Mouse (Mus musculus) frontal cortex, adult 2 months (tissue): ENCODE results near the gene Ugt2b1. TPM values are rescaled to one million over a fixed set of nuclear protein-coding genes. Genes with fewer than 3 reads are reported as not detected.
"Not testable (repeated sequence)": the region's sequence is repeated elsewhere in the genome, so short reads cannot be mapped to it uniquely, and the experiment has no call there.

Experiments
- DNase-seq, 2 experiments: peaks; one replicate each; pipeline ENCODE4 v3.0.0; 2022; ENCODE audit warnings: low spot score in 1 of 2; ENCODE audit errors: extremely low spot score in 1 of 2
- polyA plus RNA-seq: library from polyadenylated mRNA; depleted of rRNA; stranded (reverse); fragments of >200 nt; gene quantifications from 2 replicates; pipeline ENCODE4 v1.2.3, GENCODE M21; 2012; rRNA removed

The Ugt2b1 gene
- not detected in 2 replicates for polyA plus RNA-seq

GRCm38 (mm10) chr5:86926426-86926825, at the start of gene Ugt2b1:
TSS of gene Ugt2b1 (minus strand) at chr5:86926530.
- no peak for DNase-seq

- not testable (repeated sequence) for DNase-seq
Observed at GRCm38 (mm10) chr5:86967271-86967670, 40.9 kb upstream of the Ugt2b1 start.

GRCm38 (mm10) chr5:86962849-86963248, 36.5 kb upstream of the Ugt2b1 start:
- not testable (repeated sequence) for DNase-seq

GRCm38 (mm10) chr5:86961587-86962358, 35.4 kb upstream of the Ugt2b1 start:
- DNase-seq: no peak

GRCm38 (mm10) chr5:86960504-86960903, 34.2 kb upstream of the Ugt2b1 start:
- no peak for DNase-seq

GRCm38 (mm10) chr5:86942111-86942510, 15.8 kb upstream of the Ugt2b1 start:
- DNase-seq: no peak

- no peak for DNase-seq
Observed at GRCm38 (mm10) chr5:86920661-86921233, 5.6 kb downstream of the Ugt2b1 start.

- no peak for DNase-seq
Observed at GRCm38 (mm10) chr5:86911357-86912099, 14.8 kb downstream of the Ugt2b1 start.

- DNase-seq: no peak
Observed at GRCm38 (mm10) chr5:86910770-86911169, 15.6 kb downstream of the Ugt2b1 start.

- no peak for DNase-seq
Observed at GRCm38 (mm10) chr5:86906758-86907157, 19.6 kb downstream of the Ugt2b1 start, which contains the start of gene Ugt2b34. TSS of gene Ugt2b34 (minus strand) at chr5:86906937.

GRCm38 (mm10) chr5:86889933-86890332, 36.4 kb downstream of the Ugt2b1 start:
- DNase-seq: no peak

- DNase-seq: no peak
Observed at GRCm38 (mm10) chr5:86888420-86888819, 37.9 kb downstream of the Ugt2b1 start.

- DNase-seq: no peak
Observed at GRCm38 (mm10) chr5:86887081-86887480, 39.2 kb downstream of the Ugt2b1 start.

- DNase-seq: peak in 1 of 2 experiments; percentile 63
Observed at GRCm38 (mm10) chr5:86886620-86887019, 39.7 kb downstream of the Ugt2b1 start.

- DNase-seq: no peak
Observed at GRCm38 (mm10) chr5:86871877-86872276, 54.5 kb downstream of the Ugt2b1 start.

Other genes starting within 250 kb of the Ugt2b1 start
- not detected in 2 replicates for gene Tmprss11e, start 180.7 kb downstream of the Ugt2b1 start, polyA plus RNA-seq
- 62.7 and 71.0 TPM in 2 replicates for gene Ythdc1, start 122.3 kb downstream of the Ugt2b1 start, polyA plus RNA-seq
- gene Ugt2b34, start 19.6 kb downstream of the Ugt2b1 start, polyA plus RNA-seq: 0.02 TPM in 1 of 2 replicates, not detected in the other
- not detected in 2 replicates for gene Ugt2b35, start 74.3 kb upstream of the Ugt2b1 start, polyA plus RNA-seq
- not detected in 2 replicates for gene Ugt2b36, start 166.0 kb upstream of the Ugt2b1 start, polyA plus RNA-seq
- not detected in 2 replicates for gene Ugt2b5, start 213.8 kb upstream of the Ugt2b1 start, polyA plus RNA-seq